Mouse (Mus musculus) heart, embryonic 16.5 days (tissue): Measurements from ENCODE around the gene Slc4a5. TPM values are rescaled to one million over a fixed set of nuclear protein-coding genes. Genes with fewer than 3 reads are reported as not detected.

Experiments used
- ATAC-seq: fragments of 200-750 bp; cut with Nextera tagmentation; replicated peaks from 2 replicates; pipeline ENCODE4 v1.8.0; 2017; ENCODE audit warnings: moderate number of reproducible peaks; ENCODE audit not compliant: insufficient read depth, low FRiP score; ENCODE audit errors: extremely low read depth
- H3K27ac ChIP-seq: fragments of 300-500 bp; sonication (generic); 2 replicates; pipeline ENCODE4 v1.5.1; 2014; ENCODE audit warnings: mild to moderate bottlenecking, low read length, control low read depth, moderate library complexity
- H3K27me3 ChIP-seq: fragments of 300-500 bp; sonication (generic); 2 replicates; pipeline ENCODE4 v1.6.1; 2014; ENCODE audit warnings: low read length, mixed read lengths; ENCODE audit not compliant: control insufficient read depth, insufficient read depth
- H3K36me3 ChIP-seq: fragments of 300-500 bp; sonication (generic); 2 replicates; pipeline ENCODE4 v1.6.1; 2014; ENCODE audit not compliant: control insufficient read depth, insufficient read depth
- H3K4me1 ChIP-seq: fragments of 300-500 bp; sonication (generic); 2 replicates; pipeline ENCODE4 v1.6.1; 2014; ENCODE audit warnings: low read length, mixed read lengths; ENCODE audit not compliant: control insufficient read depth, insufficient read depth
- H3K4me2 ChIP-seq: fragments of 300-500 bp; sonication (generic); 2 replicates; pipeline ENCODE4 v1.6.1; 2014; ENCODE audit warnings: low read depth, mild to moderate bottlenecking, control low read depth, low read length
- H3K4me3 ChIP-seq: fragments of 300-500 bp; sonication (generic); 2 replicates; pipeline ENCODE4 v1.5.1; 2014; ENCODE audit warnings: mild to moderate bottlenecking, control low read depth, low read length
- H3K9ac ChIP-seq: fragments of 300-500 bp; sonication (generic); 2 replicates; pipeline ENCODE4 v1.6.1; 2014; ENCODE audit warnings: low read length, control low read depth
- H3K9me3 ChIP-seq: fragments of 300-500 bp; sonication (generic); replicated peaks from 2 replicates; pipeline ENCODE4 v1.6.1; 2016; ENCODE audit warnings: low read length; ENCODE audit not compliant: control insufficient read depth
- WGBS: fragments of 180-500 bp; shearing (Covaris S2); extraction: QIAGEN DNeasy Blood & Tissue Kit; methylation state at CpG from one replicate; pipeline ENCODE4 v1.1.7; 2014; 5-methylcytosine and 5-hydroxymethylcytosine counted together
- polyA plus RNA-seq: library from polyadenylated mRNA; unstranded; fragments of >200 nt; fragmentation: Nextera tagmentation; extraction: Ambion mirVana; gene quantifications from 2 replicates; pipeline ENCODE4 v1.2.1, GENCODE M21; 2015

The Slc4a5 gene
- polyA plus RNA-seq, 1 experiment from 2014 or later, result 0.17 TPM

DNA sequence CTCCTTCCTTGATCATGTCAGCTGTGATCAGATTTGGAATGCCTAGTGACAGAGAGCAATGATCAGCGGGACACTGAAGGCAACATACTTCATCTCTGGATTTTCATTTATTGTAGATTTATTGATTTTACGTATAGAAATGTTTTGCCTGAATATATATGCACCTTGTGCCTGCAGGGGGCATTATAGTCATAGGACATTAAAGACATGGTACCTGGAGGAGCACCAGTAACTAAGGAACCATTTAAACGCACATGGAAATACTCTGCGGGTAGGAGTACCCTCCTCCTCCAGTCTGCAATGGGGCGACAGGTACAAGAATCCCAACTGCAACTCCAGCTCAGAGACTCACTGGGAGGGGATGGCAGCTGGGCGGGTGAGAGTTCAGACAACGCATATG, 89.4 kb downstream of the Slc4a5 start:
- ATAC-seq, result no peak
- Histone ChIP-seq H3K9me3 (no peaks in the 10 kb centered on the region), H3K9ac (no peak overlapping the region), H3K27ac (no peak overlapping the region), H3K4me1 (no peaks in the 10 kb centered on the region), H3K27me3 (no peaks in the 10 kb centered on the region), H3K36me3 (peaks cover 7% of the 10 kb centered on the region; the same call in 1 of the 2 replicates), H3K4me2 (no peak overlapping the region), H3K4me3 (no peak overlapping the region)
- 87% methylated on average over 7 of the region's 7 CpGs for WGBS

GRCm38 (mm10) chr6:83311206-83311605, 91.6 kb downstream of the Slc4a5 start:
- no peak for ATAC-seq

DNA sequence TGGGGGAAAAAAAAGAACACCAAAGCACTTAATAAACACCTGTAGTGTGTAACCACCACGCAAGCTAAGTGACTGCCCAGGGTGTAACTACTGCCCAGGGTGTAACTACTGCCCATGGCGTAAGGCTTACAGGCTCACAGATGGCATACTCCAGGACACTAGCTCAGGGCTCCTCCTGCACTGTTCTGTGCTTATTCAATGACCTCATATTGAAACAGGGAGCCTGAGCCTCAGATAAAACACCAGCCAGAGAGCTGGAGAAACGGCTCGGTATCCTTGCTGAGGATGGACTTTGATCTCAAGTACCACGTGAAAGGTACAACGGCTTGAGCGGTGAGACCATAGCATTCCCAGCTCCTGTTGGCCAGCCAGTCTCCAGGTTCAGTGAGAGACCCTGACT, 92.4 kb downstream of the Slc4a5 start:
- WGBS, result 69% methylated on average over 7 of the region's 7 CpGs
- H3K27ac ChIP-seq, result no peak overlapping the region
- no peak for ATAC-seq
- no peak overlapping the region for H3K4me2 ChIP-seq
- no peaks in the 10 kb centered on the region for H3K9me3 ChIP-seq
- no peaks in the 10 kb centered on the region for H3K27me3 ChIP-seq
- no peak overlapping the region for H3K4me3 ChIP-seq
- peaks cover 7% of the 10 kb centered on the region; the same call in 1 of the 2 replicates for H3K36me3 ChIP-seq
- peaks cover 6% of the 10 kb centered on the region for H3K4me1 ChIP-seq
- H3K9ac ChIP-seq, result no peak overlapping the region

More at GRCm38 (mm10) chr6:83311206-83311605, 91.6 kb downstream of the Slc4a5 start:
- Histone ChIP-seq H3K4me3 (no peak overlapping the region), H3K4me2 (no peak overlapping the region), H3K9me3 (no peaks in the 10 kb centered on the region), H3K27ac (no peak overlapping the region), H3K9ac (no peak overlapping the region), H3K4me1 (0 out of 2 replicates have a peak, but pooled peaks cover under 1% of the 10 kb centered on the region), H3K27me3 (no peaks in the 10 kb centered on the region), H3K36me3 (peaks cover 7% of the 10 kb centered on the region; the same call in 1 of the 2 replicates)
- WGBS, result 90% methylated on average over 11 of the region's 11 CpGs

DNA sequence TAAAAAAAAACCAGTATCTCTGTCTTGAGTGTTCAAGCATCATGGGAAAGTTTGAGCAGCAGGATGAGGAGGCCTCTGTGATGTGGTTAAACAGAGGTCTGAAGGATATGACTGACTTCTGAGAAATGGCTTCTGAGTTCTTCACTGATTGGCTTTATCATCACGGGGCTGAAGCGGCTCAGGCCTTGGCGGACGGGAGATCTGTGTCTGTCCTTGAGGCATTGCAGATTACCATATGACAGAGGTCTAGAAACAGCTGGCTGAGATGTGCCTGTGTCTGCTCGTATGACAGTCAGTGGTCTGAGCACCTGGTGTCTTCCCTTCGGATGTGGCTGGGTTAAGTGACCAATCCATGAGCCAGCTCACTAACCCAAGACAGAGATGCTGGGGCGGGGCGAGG, 92.9 kb downstream of the Slc4a5 start:
- no peak for ATAC-seq
- H3K9ac ChIP-seq, result no peak overlapping the region
- H3K27ac ChIP-seq, result no peak overlapping the region
- H3K9me3 ChIP-seq, result no peaks in the 10 kb centered on the region
- no peak overlapping the region for H3K4me2 ChIP-seq
- H3K4me1 ChIP-seq, result peaks cover 6% of the 10 kb centered on the region
- no peaks in the 10 kb centered on the region for H3K27me3 ChIP-seq
- H3K36me3 ChIP-seq, result peaks cover 7% of the 10 kb centered on the region; the same call in 1 of the 2 replicates
- 72% methylated on average over 8 of the region's 8 CpGs for WGBS
- no peak overlapping the region for H3K4me3 ChIP-seq

DNA sequence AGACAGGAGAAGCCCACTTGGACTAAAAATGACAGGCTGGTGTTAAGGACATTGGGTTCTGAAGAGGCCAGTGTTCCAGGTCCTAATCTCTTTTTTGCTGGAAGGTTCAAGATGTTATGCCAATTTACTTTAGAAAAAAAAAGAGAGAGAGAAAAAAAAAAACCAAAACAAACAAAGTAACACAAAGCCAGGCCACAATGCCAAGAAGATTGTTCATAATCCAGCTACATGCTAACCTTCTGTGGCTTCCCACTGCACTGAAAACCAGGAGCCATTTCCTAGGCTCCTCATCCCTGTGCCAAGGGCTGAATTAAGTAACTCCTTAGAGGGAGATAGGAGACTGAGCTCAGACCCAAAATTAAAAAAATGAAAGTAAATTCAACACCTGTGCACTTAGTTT, 95.7 kb downstream of the Slc4a5 start:
- no peak overlapping the region for H3K9ac ChIP-seq
- H3K4me3 ChIP-seq, result no peak overlapping the region
- ATAC-seq, result no peak
- peaks cover 7% of the 10 kb centered on the region; the same call in 1 of the 2 replicates for H3K36me3 ChIP-seq
- no peak overlapping the region for H3K4me2 ChIP-seq
- no peaks in the 10 kb centered on the region for H3K27me3 ChIP-seq
- H3K27ac ChIP-seq, result no peak overlapping the region
- no peaks in the 10 kb centered on the region for H3K9me3 ChIP-seq
- H3K4me1 ChIP-seq, result peaks cover 8% of the 10 kb centered on the region

DNA sequence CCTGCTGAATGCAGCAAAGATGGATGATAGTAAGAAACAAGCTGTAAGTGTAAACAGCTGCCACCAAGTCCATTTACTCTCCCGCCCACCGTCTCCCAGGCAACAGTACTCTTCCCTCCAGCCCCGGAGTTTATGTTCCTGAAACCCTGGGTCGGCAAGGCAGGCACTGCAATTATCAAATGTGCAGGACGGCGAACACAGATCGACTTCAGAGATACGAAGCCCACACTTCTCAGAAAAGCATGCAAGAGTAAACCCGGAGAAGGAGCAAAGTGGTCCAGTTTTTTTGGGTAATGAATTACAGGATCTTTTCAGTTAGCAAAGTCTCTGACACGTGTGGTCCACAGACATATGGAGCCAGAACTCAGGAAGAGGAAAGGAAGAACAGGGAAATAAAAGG, 96.4 kb downstream of the Slc4a5 start:
- H3K36me3 ChIP-seq, result peaks cover 5% of the 10 kb centered on the region; the same call in 1 of the 2 replicates
- no peak overlapping the region for H3K27ac ChIP-seq
- WGBS, result 21% methylated on average over 10 of the region's 10 CpGs
- peaks cover 8% of the 10 kb centered on the region for H3K4me1 ChIP-seq
- H3K4me2 ChIP-seq, result peak overlapping the region; percentile 97
- H3K27me3 ChIP-seq, result no peaks in the 10 kb centered on the region
- H3K9me3 ChIP-seq, result no peaks in the 10 kb centered on the region
- peak overlapping the region; percentile 96; the same call in 1 of the 2 replicates for H3K4me3 ChIP-seq
- H3K9ac ChIP-seq, result no peak overlapping the region
- ATAC-seq, result no peak

GRCm38 (mm10) chr6:83317108-83317741, 97.6 kb downstream of the Slc4a5 start:
- peak; percentile 98 for ATAC-seq
- WGBS, result under 1% methylated on average over 52 of the region's 52 CpGs
- Histone ChIP-seq H3K9ac (peak overlapping the region; percentile 82), H3K27me3 (no peaks in the 10 kb centered on the region), H3K36me3 (no peaks in the 10 kb centered on the region), H3K9me3 (no peaks in the 10 kb centered on the region), H3K4me3 (peak overlapping the region; percentile 96), H3K4me2 (peak overlapping the region; percentile 97), H3K27ac (peak overlapping the region; percentile 50), H3K4me1 (peaks cover 8% of the 10 kb centered on the region)

DNA sequence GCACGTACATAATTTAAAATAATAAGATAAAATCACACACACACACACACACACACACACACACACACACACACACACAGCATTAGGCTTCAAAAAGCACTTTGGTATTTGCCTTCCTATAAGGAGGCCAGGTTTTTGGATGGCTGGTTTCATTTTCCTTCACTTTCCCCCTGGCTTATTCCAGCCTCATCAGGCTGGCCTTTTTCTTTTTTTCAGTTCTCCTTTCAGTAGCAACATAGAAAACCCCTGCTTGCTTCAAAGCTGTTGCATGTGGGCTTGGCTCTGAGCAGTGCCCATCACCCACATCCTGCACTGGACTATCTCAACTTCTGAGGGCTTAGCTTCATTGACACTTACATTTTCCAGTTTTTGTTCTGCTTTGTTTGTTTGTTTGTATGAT, 102.3 kb downstream of the Slc4a5 start:
- H3K27me3 ChIP-seq, result no peaks in the 10 kb centered on the region
- no peak overlapping the region for H3K27ac ChIP-seq
- 57% methylated on average over 1 of the region's 1 CpGs for WGBS
- no peak overlapping the region for H3K4me2 ChIP-seq
- no peak overlapping the region for H3K9ac ChIP-seq
- no peaks in the 10 kb centered on the region for H3K36me3 ChIP-seq
- H3K4me3 ChIP-seq, result no peak overlapping the region
- ATAC-seq, result no peak
- peaks cover 11% of the 10 kb centered on the region for H3K4me1 ChIP-seq
- no peaks in the 10 kb centered on the region for H3K9me3 ChIP-seq

GRCm38 (mm10) chr6:83322794-83323193, 103.2 kb downstream of the Slc4a5 start:
- Histone ChIP-seq H3K4me1 (peaks cover 13% of the 10 kb centered on the region), H3K27me3 (no peaks in the 10 kb centered on the region), H3K4me2 (no peak overlapping the region), H3K36me3 (no peaks in the 10 kb centered on the region), H3K4me3 (no peak overlapping the region), H3K9me3 (no peaks in the 10 kb centered on the region), H3K27ac (no peak overlapping the region), H3K9ac (no peak overlapping the region)
- 59% methylated on average over 2 of the region's 2 CpGs for WGBS
- ATAC-seq, result no peak
